Comparison of ENCODE assay signal across 9 mouse cellular contexts in genomic region chr8:30915601-30916171, GRCm38 (mm10).
DNase-seq lines count a peak whose midpoint lies in the region; ATAC-seq and TF ChIP-seq lines count a peak whose summit lies in the region.
"Had no signal": no experiment of that assay in that cellular context is flagged by ENCODE, and none has a peak within 500 bp of the region (broad histone marks: within the 10 kb centered on the region; RNA-seq: fewer than 3 reads in every experiment).

No protein-coding gene starts in this region.

- H3K4me1 ChIP-seq in kidney, adult 2 months (ENCODE audit: control insufficient read depth, insufficient read depth, low read length), result no peaks in the 10 kb centered on the region
- H3K4me1 ChIP-seq in forebrain, embryonic 10.5 days, result peaks cover 20% of the 10 kb centered on the region
- H3K4me1 ChIP-seq in hindbrain, embryonic 14.5 days (replicated peaks; ENCODE audit: control insufficient read depth, insufficient read depth, low read length), result peaks cover 16% of the 10 kb centered on the region
- 0 out of 2 replicates have a peak, but pooled peaks cover 13% of the 10 kb centered on the region for H3K4me1 ChIP-seq in midbrain, postnatal 0 days (ENCODE audit: insufficient read depth, low read length)

- no peak overlapping the region for H3K27ac ChIP-seq in kidney, adult 2 months (ENCODE audit: insufficient read depth, low read depth, low read length)
- peak overlapping the region; percentile 84 for H3K27ac ChIP-seq in forebrain, embryonic 10.5 days
- H3K27ac ChIP-seq in hindbrain, embryonic 14.5 days, result peak overlapping the region; percentile 85
- peak overlapping the region; percentile 78 for H3K27ac ChIP-seq in midbrain, postnatal 0 days (ENCODE audit: low read depth, low read length)

- no peaks in the 10 kb centered on the region for H3K9me3 ChIP-seq in forebrain, embryonic 10.5 days
- H3K9me3 ChIP-seq in hindbrain, embryonic 14.5 days (ENCODE audit: control insufficient read depth, low read length), result no peaks in the 10 kb centered on the region
- no peaks in the 10 kb centered on the region for H3K9me3 ChIP-seq in midbrain, postnatal 0 days (ENCODE audit: low read length)

- H3K36me3 ChIP-seq in kidney, adult 2 months (ENCODE audit: control insufficient read depth, insufficient read depth, low read length), result no peaks in the 10 kb centered on the region
- no peaks in the 10 kb centered on the region for H3K36me3 ChIP-seq in forebrain, embryonic 10.5 days (replicated peaks)
- H3K36me3 ChIP-seq in hindbrain, embryonic 14.5 days (replicated peaks; ENCODE audit: control insufficient read depth, insufficient read depth), result no peaks in the 10 kb centered on the region
- H3K36me3 ChIP-seq in midbrain, postnatal 0 days (ENCODE audit: insufficient read depth, low read length), result no peaks in the 10 kb centered on the region
- H3K36me3 ChIP-seq: G1E had no signal

- no peak for DNase-seq in kidney, adult 2 months
- no peak for DNase-seq in kidney, adult 9 months
- DNase-seq in forebrain, embryonic 10.5 days (ENCODE audit: extremely low spot score, low spot score), result peak; percentile 29
- DNase-seq in hindbrain, embryonic 14.5 days (ENCODE audit: low spot score), result peak; percentile 74
- DNase-seq in left cerebral cortex, postnatal 4 days, result peak; percentile 56
- peak; percentile 79 for DNase-seq in midbrain, postnatal 0 days (ENCODE audit: low spot score)
- DNase-seq in B cell, adult 2 months, result no peak
- no peak for DNase-seq in adrenal gland, adult 8-10 months

- H3K27me3 ChIP-seq in kidney, adult 2 months (replicated peaks; ENCODE audit: control insufficient read depth, insufficient read depth, low read length), result no peaks in the 10 kb centered on the region
- peaks cover 15% of the 10 kb centered on the region for H3K27me3 ChIP-seq in forebrain, embryonic 10.5 days (ENCODE audit: poor library complexity, severe bottlenecking)
- H3K27me3 ChIP-seq in hindbrain, embryonic 14.5 days (ENCODE audit: control insufficient read depth, insufficient read depth, low read length), result no peaks in the 10 kb centered on the region
- H3K27me3 ChIP-seq in midbrain, postnatal 0 days (ENCODE audit: insufficient read depth, low read length), result no peaks in the 10 kb centered on the region

- no peak for TF ChIP-seq CTCF in kidney, adult 2 months (conservative IDR thresholded peaks at IDR 0.05; ENCODE audit: insufficient read depth, insufficient read length, low read depth, low read length)
- TF ChIP-seq CTCF in midbrain, postnatal 0 days (IDR thresholded peaks at IDR 0.05), result no peak; the same call in 1 of the 2 replicates

- WGBS in kidney, adult 2 months, result 11% methylated on average over 13 of the region's 13 CpGs
- WGBS in forebrain, embryonic 10.5 days, result 9% methylated on average over 13 of the region's 13 CpGs
- WGBS in hindbrain, embryonic 14.5 days, result 8% methylated on average over 13 of the region's 13 CpGs
- WGBS in midbrain, postnatal 0 days, result 8% methylated on average over 13 of the region's 13 CpGs

- intact Hi-C loops in left cerebral cortex, postnatal 4 days (cut with DNase I), result no loop called here

- peak overlapping the region; percentile 62 for H3K4me2 ChIP-seq in hindbrain, embryonic 14.5 days (replicated peaks)
- H3K4me2 ChIP-seq in midbrain, postnatal 0 days (ENCODE audit: low read depth, low read length, poor library complexity, severe bottlenecking), result peak overlapping the region; percentile 61

- peak overlapping the region; percentile 63 for H3K9ac ChIP-seq in hindbrain, embryonic 14.5 days
- peak overlapping the region; percentile 69 for H3K9ac ChIP-seq in midbrain, postnatal 0 days (replicated peaks; ENCODE audit: low read length, poor library complexity, severe bottlenecking)

- ATAC-seq in hindbrain, embryonic 14.5 days (ENCODE audit: low FRiP score), result peak; percentile 88
- peak; percentile 80 for ATAC-seq in midbrain, postnatal 0 days (ENCODE audit: low FRiP score)

- TF ChIP-seq POLR2A in kidney, adult 2 months (IDR thresholded peaks at IDR 0.05; ENCODE audit: low read depth, low read length), result no peak

- peak overlapping the region; percentile 20; the same call in 1 of the 2 replicates for H3K4me3 ChIP-seq in kidney, adult 2 months (ENCODE audit: insufficient read depth, low read depth, low read length)
- peak overlapping the region; percentile 55 for H3K4me3 ChIP-seq in forebrain, embryonic 10.5 days
- peak overlapping the region; percentile 27 for H3K4me3 ChIP-seq in hindbrain, embryonic 14.5 days (replicated peaks; ENCODE audit: low read length)
- H3K4me3 ChIP-seq in midbrain, postnatal 0 days (ENCODE audit: low read depth, low read length), result peak overlapping the region; percentile 35

Comparison
In these comparisons a context has a peak if more than half of its experiments do, and no peak if none do; other contexts are left out.
1. DNase-seq: peak in forebrain, embryonic 10.5 days (single experiment), hindbrain, embryonic 14.5 days (single experiment), left cerebral cortex, postnatal 4 days (single experiment) and midbrain, postnatal 0 days (single experiment); none in kidney, adult 2 months (single experiment), kidney, adult 9 months (single experiment), B cell, adult 2 months (0 of 2) and adrenal gland, adult 8-10 months (single experiment).
2. Peak in every context shown above with its lines, with median percentiles within 50 percentile points of each other: H3K4me3 ChIP-seq.